Mouse (Mus musculus): ENCODE measurements at regions not wholly inside any gene's neighbourhood (a gene's known extent, or its start where the extent isn't known, plus 50 kb on each side); places are given as distances from the start of the nearest gene placed in this dataset.

- TF ChIP-seq CTCF (IDR thresholded peaks at IDR 0.05; ENCODE audit: control insufficient read depth, insufficient read depth, low read length), result no peak
- Histone ChIP-seq H3K4me3 (replicated peaks; ENCODE audit: control insufficient read depth, low read depth, low read length) (no peak overlapping the region), H3K27ac (ENCODE audit: control insufficient read depth, insufficient read depth, low read depth, low read length, poor library complexity) (no peak overlapping the region), H3K4me1 (ENCODE audit: control insufficient read depth, insufficient read depth, low read length) (no peaks in the 10 kb centered on the region; the same call in 1 of the 2 replicates)
- WGBS, result 13% methylated on average over 4 of the region's 4 CpGs
Measured at GRCm38 (mm10) chr14:47795062-47795461, 146.8 kb downstream of the Ktn1 start.

- Histone ChIP-seq H3K27ac (ENCODE audit: control insufficient read depth, insufficient read depth, low read depth, low read length, poor library complexity) (no peak overlapping the region), H3K4me1 (ENCODE audit: control insufficient read depth, insufficient read depth, low read length) (no peaks in the 10 kb centered on the region; the same call in 1 of the 2 replicates), H3K4me3 (replicated peaks; ENCODE audit: control insufficient read depth, low read depth, low read length) (no peak overlapping the region)
- 74% methylated on average over 3 of the region's 3 CpGs for WGBS
- no peak for TF ChIP-seq POLR2A (IDR thresholded peaks at IDR 0.05; ENCODE audit: borderline replicate concordance, control insufficient read depth, low read depth, low read length)
- no peak for TF ChIP-seq CTCF (IDR thresholded peaks at IDR 0.05; ENCODE audit: control insufficient read depth, insufficient read depth, low read length)
Measured at GRCm38 (mm10) chr14:47798203-47798602, 150.0 kb downstream of the Ktn1 start.

- H3K4me3 ChIP-seq (replicated peaks; ENCODE audit: control insufficient read depth, low read depth, low read length), result no peak overlapping the region
- TF ChIP-seq CTCF (IDR thresholded peaks at IDR 0.05; ENCODE audit: control insufficient read depth, insufficient read depth, low read length), result no peak
- no peak for TF ChIP-seq POLR2A (IDR thresholded peaks at IDR 0.05; ENCODE audit: borderline replicate concordance, control insufficient read depth, low read depth, low read length)
- H3K27ac ChIP-seq (ENCODE audit: control insufficient read depth, insufficient read depth, low read depth, low read length, poor library complexity), result no peak overlapping the region
- 82% methylated on average over 2 of the region's 2 CpGs for WGBS
- no peaks in the 10 kb centered on the region; the same call in 1 of the 2 replicates for H3K4me1 ChIP-seq (ENCODE audit: control insufficient read depth, insufficient read depth, low read length)
Measured at GRCm38 (mm10) chr14:47799564-47799963, 151.3 kb downstream of the Ktn1 start.

- 68% methylated on average over 1 of the region's 1 CpGs for WGBS
- Histone ChIP-seq H3K4me3 (replicated peaks; ENCODE audit: control insufficient read depth, low read depth, low read length) (no peak overlapping the region), H3K27ac (ENCODE audit: control insufficient read depth, insufficient read depth, low read depth, low read length, poor library complexity) (no peak overlapping the region), H3K4me1 (ENCODE audit: control insufficient read depth, insufficient read depth, low read length) (no peaks in the 10 kb centered on the region)
- TF ChIP-seq POLR2A (IDR thresholded peaks at IDR 0.05; ENCODE audit: borderline replicate concordance, control insufficient read depth, low read depth, low read length) (no peak), CTCF (IDR thresholded peaks at IDR 0.05; ENCODE audit: control insufficient read depth, insufficient read depth, low read length) (no peak)
Measured at GRCm38 (mm10) chr14:47805202-47805601, 157.0 kb downstream of the Ktn1 start.

GRCm38 (mm10) chr14:47805771-47806535, 157.7 kb downstream of the Ktn1 start:
- 69% methylated on average over 9 of the region's 9 CpGs for WGBS
- Histone ChIP-seq H3K4me3 (replicated peaks; ENCODE audit: control insufficient read depth, low read depth, low read length) (no peak overlapping the region), H3K27ac (ENCODE audit: control insufficient read depth, insufficient read depth, low read depth, low read length, poor library complexity) (no peak overlapping the region), H3K4me1 (ENCODE audit: control insufficient read depth, insufficient read depth, low read length) (no peaks in the 10 kb centered on the region)
- no peak for TF ChIP-seq POLR2A (IDR thresholded peaks at IDR 0.05; ENCODE audit: borderline replicate concordance, control insufficient read depth, low read depth, low read length)
- no peak for TF ChIP-seq CTCF (IDR thresholded peaks at IDR 0.05; ENCODE audit: control insufficient read depth, insufficient read depth, low read length)

GRCm38 (mm10) chr14:47808097-47808910, 160.1 kb downstream of the Ktn1 start:
- no peak overlapping the region for H3K27ac ChIP-seq (ENCODE audit: control insufficient read depth, insufficient read depth, low read depth, low read length, poor library complexity)
- 82% methylated on average over 10 of the region's 10 CpGs for WGBS
- TF ChIP-seq POLR2A (IDR thresholded peaks at IDR 0.05; ENCODE audit: borderline replicate concordance, control insufficient read depth, low read depth, low read length) (no peak), CTCF (IDR thresholded peaks at IDR 0.05; ENCODE audit: control insufficient read depth, insufficient read depth, low read length) (no peak)

GRCm38 (mm10) chr14:47818224-47818623, 170.0 kb downstream of the Ktn1 start:
- no peak overlapping the region for H3K27ac ChIP-seq (ENCODE audit: control insufficient read depth, insufficient read depth, low read depth, low read length, poor library complexity)
- no peak overlapping the region for H3K4me3 ChIP-seq (replicated peaks; ENCODE audit: control insufficient read depth, low read depth, low read length)
- WGBS, result 53% methylated on average over 3 of the region's 3 CpGs
- no peaks in the 10 kb centered on the region for H3K4me1 ChIP-seq (ENCODE audit: control insufficient read depth, insufficient read depth, low read length)
- TF ChIP-seq CTCF (IDR thresholded peaks at IDR 0.05; ENCODE audit: control insufficient read depth, insufficient read depth, low read length) (no peak), POLR2A (IDR thresholded peaks at IDR 0.05; ENCODE audit: borderline replicate concordance, control insufficient read depth, low read depth, low read length) (no peak)

More at GRCm38 (mm10) chr14:47808097-47808910, 160.1 kb downstream of the Ktn1 start:
- Histone ChIP-seq H3K4me3 (replicated peaks; ENCODE audit: control insufficient read depth, low read depth, low read length) (no peak overlapping the region), H3K4me1 (ENCODE audit: control insufficient read depth, insufficient read depth, low read length) (no peaks in the 10 kb centered on the region)

- Histone ChIP-seq H3K4me3 (replicated peaks; ENCODE audit: control insufficient read depth, low read depth, low read length) (no peak overlapping the region), H3K27ac (ENCODE audit: control insufficient read depth, insufficient read depth, low read depth, low read length, poor library complexity) (no peak overlapping the region), H3K4me1 (ENCODE audit: control insufficient read depth, insufficient read depth, low read length) (no peaks in the 10 kb centered on the region)
- TF ChIP-seq POLR2A (IDR thresholded peaks at IDR 0.05; ENCODE audit: borderline replicate concordance, control insufficient read depth, low read depth, low read length) (no peak), CTCF (IDR thresholded peaks at IDR 0.05; ENCODE audit: control insufficient read depth, insufficient read depth, low read length) (no peak)
- WGBS, result 67% methylated on average over 3 of the region's 3 CpGs
Measured at GRCm38 (mm10) chr14:47818641-47819040, 170.4 kb downstream of the Ktn1 start.

Measured in bone marrow, adult 2 months (tissue).